Mouse (Mus musculus): Measurements from ENCODE around the gene Heg1.

Heg1 gene

GRCm38 (mm10) chr16:33705258-33705657 lies 21.1 kb downstream of the Heg1 start:
- DNase-seq (ENCODE audit: extremely low spot score, low spot score): no peak

GRCm38 (mm10) chr16:33706111-33706890 lies 22.1 kb downstream of the Heg1 start:
- no peak for DNase-seq (ENCODE audit: extremely low spot score, low spot score)

GRCm38 (mm10) chr16:33708031-33708430 lies 23.9 kb downstream of the Heg1 start:
- DNase-seq (ENCODE audit: extremely low spot score, low spot score): no peak

- DNase-seq (ENCODE audit: extremely low spot score, low spot score): no peak
Observed at GRCm38 (mm10) chr16:33708585-33709397, 24.6 kb downstream of the Heg1 start.

- peak; percentile 43 for DNase-seq (ENCODE audit: extremely low spot score, low spot score)
Observed at GRCm38 (mm10) chr16:33714271-33714670, 30.1 kb downstream of the Heg1 start.

- no peak for DNase-seq (ENCODE audit: extremely low spot score, low spot score)
Observed at GRCm38 (mm10) chr16:33723241-33723640, 39.1 kb downstream of the Heg1 start.

- no peak for DNase-seq (ENCODE audit: extremely low spot score, low spot score)
Observed at GRCm38 (mm10) chr16:33723983-33724382, 39.8 kb downstream of the Heg1 start.

- DNase-seq (ENCODE audit: extremely low spot score, low spot score): no peak
Observed at GRCm38 (mm10) chr16:33726261-33726660, 42.1 kb downstream of the Heg1 start.

- no peak for DNase-seq (ENCODE audit: extremely low spot score, low spot score)
Observed at GRCm38 (mm10) chr16:33726892-33727291, 42.7 kb downstream of the Heg1 start.

GRCm38 (mm10) chr16:33728427-33728826 lies 44.3 kb downstream of the Heg1 start:
- DNase-seq (ENCODE audit: extremely low spot score, low spot score): no peak

- DNase-seq (ENCODE audit: extremely low spot score, low spot score): no peak
Observed at GRCm38 (mm10) chr16:33731291-33731690, 47.1 kb downstream of the Heg1 start.

GRCm38 (mm10) chr16:33732237-33732749 lies 48.1 kb downstream of the Heg1 start:
- no peak for DNase-seq (ENCODE audit: extremely low spot score, low spot score)

GRCm38 (mm10) chr16:33732846-33733580 lies 48.8 kb downstream of the Heg1 start:
- no peak for DNase-seq (ENCODE audit: extremely low spot score, low spot score)

- no peak for DNase-seq (ENCODE audit: extremely low spot score, low spot score)
Observed at GRCm38 (mm10) chr16:33733864-33734263, 49.7 kb downstream of the Heg1 start.

GRCm38 (mm10) chr16:33734545-33734944 lies 50.4 kb downstream of the Heg1 start:
- no peak for DNase-seq (ENCODE audit: extremely low spot score, low spot score)

- DNase-seq (ENCODE audit: extremely low spot score, low spot score): no peak
Observed at GRCm38 (mm10) chr16:33735238-33735637, 51.1 kb downstream of the Heg1 start.

- no peak for DNase-seq (ENCODE audit: extremely low spot score, low spot score)
Observed at GRCm38 (mm10) chr16:33735791-33736190, 51.6 kb downstream of the Heg1 start.

GRCm38 (mm10) chr16:33736746-33737145 lies 52.6 kb downstream of the Heg1 start:
- DNase-seq (ENCODE audit: extremely low spot score, low spot score): no peak

- DNase-seq (ENCODE audit: extremely low spot score, low spot score): peak; percentile 39
Observed at GRCm38 (mm10) chr16:33738949-33739719, 55.0 kb downstream of the Heg1 start.

GRCm38 (mm10) chr16:33739802-33740201 lies 55.6 kb downstream of the Heg1 start:
- DNase-seq (ENCODE audit: extremely low spot score, low spot score): peak; percentile 45

- DNase-seq (ENCODE audit: extremely low spot score, low spot score): no peak
Observed at GRCm38 (mm10) chr16:33740416-33740815, 56.2 kb downstream of the Heg1 start.

All from neural tube, embryonic 10.5 days (tissue).